Mouse (Mus musculus): ENCODE measurements around the gene Micu2.

GRCm38 (mm10) chr14:57877921-57878320, 121.1 kb downstream of the Micu2 start:
- TF ChIP-seq POLR2A (IDR thresholded peaks at IDR 0.05; ENCODE audit: low read depth, low read length) (no peak), CTCF (IDR thresholded peaks at IDR 0.05; ENCODE audit: extremely low read depth, insufficient read length, insufficient replicate concordance, low read depth, low read length) (no peak)

Data from small intestine, adult 2 months (tissue).